Mouse (Mus musculus) midbrain, embryonic 16.5 days (tissue): ENCODE measurements around the gene Tanc1. TPM values are rescaled to one million over a fixed set of nuclear protein-coding genes. Genes with fewer than 3 reads are reported as not detected.

Experiments
- ATAC-seq: fragments of 200-750 bp; cut with Nextera tagmentation; 2 replicates; pipeline ENCODE4 v1.8.0; 2017; ENCODE audit warnings: moderate TSS enrichment
- H3K27ac ChIP-seq: fragments of 300-500 bp; sonication (generic); 2 replicates; pipeline ENCODE4 v1.5.1; 2014; ENCODE audit warnings: mild to moderate bottlenecking, low read length, mixed read lengths
- H3K27me3 ChIP-seq: fragments of 300-500 bp; sonication (generic); 2 replicates; pipeline ENCODE4 v1.6.1; 2014; ENCODE audit warnings: low read depth, low read length, mixed read lengths; ENCODE audit not compliant: control insufficient read depth, insufficient read depth
- H3K36me3 ChIP-seq: fragments of 300-500 bp; sonication (generic); 2 replicates; pipeline ENCODE4 v1.6.1; 2014; ENCODE audit warnings: mild to moderate bottlenecking, low read length, moderate library complexity, mixed read lengths; ENCODE audit not compliant: control insufficient read depth, insufficient read depth
- H3K4me1 ChIP-seq: fragments of 300-500 bp; sonication (generic); 2 replicates; pipeline ENCODE4 v1.6.1; 2014; ENCODE audit warnings: mild to moderate bottlenecking, low read length, mixed read lengths; ENCODE audit not compliant: control insufficient read depth, insufficient read depth
- H3K4me2 ChIP-seq: fragments of 300-500 bp; sonication (generic); 2 replicates; pipeline ENCODE4 v1.6.1; 2014; ENCODE audit warnings: mild to moderate bottlenecking, low read length, mixed read lengths
- H3K4me3 ChIP-seq: fragments of 300-500 bp; sonication (generic); 2 replicates; pipeline ENCODE4 v1.5.1; 2014; ENCODE audit warnings: low read depth, mild to moderate bottlenecking, low read length, moderate library complexity, mixed read lengths
- H3K9ac ChIP-seq: fragments of 300-500 bp; sonication (generic); 2 replicates; pipeline ENCODE4 v1.6.1; 2014; ENCODE audit warnings: low read depth, low read length, mixed read lengths
- H3K9me3 ChIP-seq: fragments of 300-500 bp; sonication (generic); replicated peaks from 2 replicates; pipeline ENCODE4 v1.6.1; 2014; ENCODE audit warnings: mild to moderate bottlenecking, low read length, mixed read lengths; ENCODE audit not compliant: control insufficient read depth, poor library complexity, severe bottlenecking
- WGBS: fragments of 180-500 bp; shearing (Covaris S2); extraction: QIAGEN DNeasy Blood & Tissue Kit; methylation state at CpG from one replicate; pipeline ENCODE4 v1.1.7; 2014; 5-methylcytosine and 5-hydroxymethylcytosine counted together
- polyA plus RNA-seq: library from polyadenylated mRNA; unstranded; fragments of >200 nt; fragmentation: Nextera tagmentation; extraction: Ambion mirVana; gene quantifications from 2 replicates; pipeline ENCODE4 v1.2.1, GENCODE M21; 2015

The Tanc1 gene
- polyA plus RNA-seq, 1 experiment from 2014 or later: 4.2 TPM

GRCm38 (mm10) chr2:59653306-59654165 is 41.7 kb downstream of the Tanc1 start:
- no peaks in the 10 kb centered on the region for H3K9me3 ChIP-seq
- no peak overlapping the region for H3K4me3 ChIP-seq
- peaks cover 12% of the 10 kb centered on the region; the same call in 1 of the 2 replicates for H3K4me1 ChIP-seq
- WGBS: 21% methylated on average over 8 of the region's 8 CpGs
- no peaks in the 10 kb centered on the region for H3K36me3 ChIP-seq
- peaks cover 4% of the 10 kb centered on the region for H3K27me3 ChIP-seq
- H3K27ac ChIP-seq: no peak overlapping the region; the same call in 1 of the 2 replicates
- peak; percentile 78 for ATAC-seq
- no peak overlapping the region for H3K9ac ChIP-seq
- no peak overlapping the region for H3K4me2 ChIP-seq

- H3K36me3 ChIP-seq: no peaks in the 10 kb centered on the region
- no peak overlapping the region for H3K4me3 ChIP-seq
- ATAC-seq: no peak
- H3K9ac ChIP-seq: no peak overlapping the region
- no peak overlapping the region for H3K27ac ChIP-seq
- H3K9me3 ChIP-seq: no peaks in the 10 kb centered on the region
- peaks cover 6% of the 10 kb centered on the region for H3K27me3 ChIP-seq
- peaks cover 7% of the 10 kb centered on the region; the same call in 1 of the 2 replicates for H3K4me1 ChIP-seq
- 26% methylated on average over 7 of the region's 7 CpGs for WGBS
- no peak overlapping the region for H3K4me2 ChIP-seq
These were observed 43.6 kb downstream of the Tanc1 start for GRCm38 (mm10) chr2:59655471-59655870.

GRCm38 (mm10) chr2:59656680-59657079 is 44.8 kb downstream of the Tanc1 start:
- Histone ChIP-seq H3K9me3 (no peaks in the 10 kb centered on the region), H3K9ac (no peak overlapping the region), H3K36me3 (no peaks in the 10 kb centered on the region), H3K27me3 (peaks cover 6% of the 10 kb centered on the region), H3K4me3 (no peak overlapping the region), H3K27ac (no peak overlapping the region), H3K4me1 (peaks cover 7% of the 10 kb centered on the region; the same call in 1 of the 2 replicates), H3K4me2 (no peak overlapping the region)
- no peak for ATAC-seq
- 72% methylated on average over 5 of the region's 5 CpGs for WGBS

- ATAC-seq: no peak
- Histone ChIP-seq H3K9ac (no peak overlapping the region), H3K36me3 (no peaks in the 10 kb centered on the region), H3K9me3 (no peaks in the 10 kb centered on the region), H3K4me2 (no peak overlapping the region), H3K4me1 (no peaks in the 10 kb centered on the region; the same call in 1 of the 2 replicates), H3K27me3 (peaks cover 6% of the 10 kb centered on the region), H3K27ac (no peak overlapping the region), H3K4me3 (no peak overlapping the region)
- 92% methylated on average over 6 of the region's 6 CpGs for WGBS
These were observed 47.8 kb downstream of the Tanc1 start for GRCm38 (mm10) chr2:59659686-59660085.

GRCm38 (mm10) chr2:59660891-59661805 is 49.3 kb downstream of the Tanc1 start:
- no peaks in the 10 kb centered on the region for H3K36me3 ChIP-seq
- 66% methylated on average over 16 of the region's 16 CpGs for WGBS
- H3K9me3 ChIP-seq: no peaks in the 10 kb centered on the region
- H3K4me2 ChIP-seq: no peak overlapping the region
- peaks cover 6% of the 10 kb centered on the region for H3K27me3 ChIP-seq
- H3K4me1 ChIP-seq: no peaks in the 10 kb centered on the region; the same call in 1 of the 2 replicates
- no peak overlapping the region for H3K4me3 ChIP-seq
- H3K27ac ChIP-seq: no peak overlapping the region
- ATAC-seq: no peak
- H3K9ac ChIP-seq: no peak overlapping the region

GRCm38 (mm10) chr2:59664803-59665567 is 53.1 kb downstream of the Tanc1 start:
- Histone ChIP-seq H3K9ac (no peak overlapping the region), H3K4me1 (no peaks in the 10 kb centered on the region; the same call in 1 of the 2 replicates), H3K27me3 (no peaks in the 10 kb centered on the region), H3K4me2 (no peak overlapping the region), H3K9me3 (no peaks in the 10 kb centered on the region), H3K36me3 (no peaks in the 10 kb centered on the region), H3K27ac (no peak overlapping the region), H3K4me3 (no peak overlapping the region)
- 80% methylated on average over 16 of the region's 16 CpGs for WGBS
- no peak; the same call in 1 of the 2 replicates for ATAC-seq

- 91% methylated on average over 5 of the region's 5 CpGs for WGBS
- Histone ChIP-seq H3K4me3 (no peak overlapping the region), H3K9me3 (no peaks in the 10 kb centered on the region), H3K27me3 (no peaks in the 10 kb centered on the region), H3K9ac (no peak overlapping the region), H3K36me3 (no peaks in the 10 kb centered on the region), H3K27ac (no peak overlapping the region), H3K4me1 (no peaks in the 10 kb centered on the region), H3K4me2 (no peak overlapping the region)
- no peak for ATAC-seq
These were observed 54.7 kb downstream of the Tanc1 start for GRCm38 (mm10) chr2:59666533-59666932.
